Mouse (Mus musculus): ENCODE data around the gene Pbrm1. TPM values are rescaled to one million over a fixed set of nuclear protein-coding genes. Genes with fewer than 3 reads are reported as not detected.

Gene Pbrm1
- total RNA-seq, 1 experiment from 2014 or later: 66.0 TPM

- no peak for DNase-seq
These were observed 114.2 kb downstream of the Pbrm1 start for GRCm38 (mm10) chr14:31133023-31133665.

- DNase-seq: no peak
These were observed 115.4 kb downstream of the Pbrm1 start for GRCm38 (mm10) chr14:31134015-31135000.

- DNase-seq: no peak
These were observed 116.8 kb downstream of the Pbrm1 start for GRCm38 (mm10) chr14:31135495-31136410.

- no peak for DNase-seq
These were observed 117.7 kb downstream of the Pbrm1 start for GRCm38 (mm10) chr14:31136411-31137280.

GRCm38 (mm10) chr14:31137281-31137595, 118.3 kb downstream of the Pbrm1 start:
- DNase-seq: no peak

GRCm38 (mm10) chr14:31137791-31138190, 118.9 kb downstream of the Pbrm1 start:
- no peak for DNase-seq

GRCm38 (mm10) chr14:31138219-31138896, 119.4 kb downstream of the Pbrm1 start:
- DNase-seq: no peak

- DNase-seq: peak; percentile 1
These were observed 120.0 kb downstream of the Pbrm1 start for GRCm38 (mm10) chr14:31138897-31139429.

GRCm38 (mm10) chr14:31139666-31140065, 120.7 kb downstream of the Pbrm1 start:
- no peak for DNase-seq

- DNase-seq: no peak
These were observed 121.2 kb downstream of the Pbrm1 start for GRCm38 (mm10) chr14:31140141-31140540.

GRCm38 (mm10) chr14:31141011-31141410, 122.1 kb downstream of the Pbrm1 start:
- no peak for DNase-seq

- DNase-seq: no peak
These were observed 126.8 kb downstream of the Pbrm1 start for GRCm38 (mm10) chr14:31145694-31146093.

GRCm38 (mm10) chr14:31160196-31161150, 141.5 kb downstream of the Pbrm1 start:
- no peak for DNase-seq

- no peak for DNase-seq
These were observed 142.3 kb downstream of the Pbrm1 start for GRCm38 (mm10) chr14:31161191-31161590.

- DNase-seq: no peak
These were observed 142.7 kb downstream of the Pbrm1 start for GRCm38 (mm10) chr14:31161638-31162037.

GRCm38 (mm10) chr14:31164067-31164466, 145.1 kb downstream of the Pbrm1 start:
- DNase-seq: no peak

GRCm38 (mm10) chr14:31165010-31165409, 146.1 kb downstream of the Pbrm1 start:
- DNase-seq: no peak

- DNase-seq: no peak
These were observed 146.5 kb downstream of the Pbrm1 start for GRCm38 (mm10) chr14:31165458-31165857.

- no peak for DNase-seq
These were observed 147.2 kb downstream of the Pbrm1 start for GRCm38 (mm10) chr14:31165991-31166630.

Measured in adrenal gland, postnatal 25 days (tissue).